Mouse (Mus musculus) lung, postnatal 0 days (tissue): ENCODE data around the gene 2210408I21Rik.

Experiments
- CTCF ChIP-seq: IDR thresholded peaks from 2 replicates; pipeline ENCODE4 v1.5.1; 2016; ENCODE audit warnings: antibody characterized with exemption, mild to moderate bottlenecking
- EP300 ChIP-seq: IDR thresholded peaks from 2 replicates; pipeline ENCODE4 v1.6.1; 2016; ENCODE audit warnings: antibody characterized with exemption, mild to moderate bottlenecking, control low read depth

DNA sequence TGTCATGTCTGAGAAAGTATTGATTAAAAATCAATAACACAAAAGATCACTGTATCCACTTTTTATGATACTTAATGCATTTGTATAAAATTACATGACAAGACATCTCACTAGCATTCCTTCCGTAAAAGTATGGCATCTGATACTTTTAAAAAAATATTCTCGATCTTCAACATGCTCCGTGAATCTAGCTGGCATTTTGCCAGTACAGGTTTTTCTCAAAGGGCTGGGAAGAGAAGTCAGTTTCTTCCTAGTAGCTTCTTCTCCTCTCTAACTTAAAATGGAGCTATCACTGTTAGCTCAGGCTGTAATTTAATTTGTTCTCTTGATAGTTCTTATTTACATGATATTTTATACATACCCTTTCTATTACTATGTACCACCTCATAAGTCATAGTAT is 263.1 kb downstream of the 2210408I21Rik start:
- TF ChIP-seq CTCF: no peak
- TF ChIP-seq EP300: no peak
